Mouse (Mus musculus) forebrain, embryonic 12.5 days (tissue): ENCODE data around the gene Bloc1s4. TPM values are rescaled to one million over a fixed set of nuclear protein-coding genes. Genes with fewer than 3 reads are reported as not detected.

Experiments used
- ATAC-seq: fragments of 200-750 bp; cut with Nextera tagmentation; 2 replicates; pipeline ENCODE4 v1.8.0; 2017; ENCODE audit warnings: moderate TSS enrichment; ENCODE audit not compliant: low FRiP score
- H3K27ac ChIP-seq: fragments of 300-500 bp; sonication (generic); 2 replicates; pipeline ENCODE4 v1.5.1; 2016; ENCODE audit warnings: mild to moderate bottlenecking
- H3K27me3 ChIP-seq: fragments of 300-500 bp; sonication (generic); 2 replicates; pipeline ENCODE4 v1.6.1; 2016; ENCODE audit warnings: mild to moderate bottlenecking
- H3K36me3 ChIP-seq: fragments of 300-500 bp; sonication (generic); replicated peaks from 2 replicates; pipeline ENCODE4 v1.6.1; 2016; ENCODE audit warnings: mild to moderate bottlenecking
- H3K4me1 ChIP-seq: fragments of 300-500 bp; sonication (generic); 2 replicates; pipeline ENCODE4 v1.6.1; 2016
- H3K4me2 ChIP-seq: fragments of 300-500 bp; sonication (generic); 2 replicates; pipeline ENCODE4 v1.6.1; 2016; ENCODE audit warnings: mild to moderate bottlenecking, moderate library complexity
- H3K4me3 ChIP-seq: fragments of 300-500 bp; sonication (generic); replicated peaks from 2 replicates; pipeline ENCODE4 v1.5.1; 2016; ENCODE audit warnings: mild to moderate bottlenecking
- H3K9ac ChIP-seq: fragments of 300-500 bp; sonication (generic); 2 replicates; pipeline ENCODE4 v1.6.1; 2016; ENCODE audit warnings: mild to moderate bottlenecking
- H3K9me3 ChIP-seq: fragments of 300-500 bp; sonication (generic); 2 replicates; pipeline ENCODE4 v1.6.1; 2016
- WGBS: fragments of 180-500 bp; shearing (Covaris S2); methylation state at CpG from one replicate; pipeline ENCODE4 v1.1.7; 2016; 5-methylcytosine and 5-hydroxymethylcytosine counted together
- polyA plus RNA-seq: library from polyadenylated mRNA; unstranded; fragments of >200 nt; fragmentation: Nextera tagmentation; extraction: Ambion mirVana; gene quantifications from 2 replicates; pipeline ENCODE4 v1.2.1, GENCODE M21; 2016

Bloc1s4 gene
- polyA plus RNA-seq, 1 experiment from 2014 or later: 25.3 TPM

GRCm38 (mm10) chr5:36738799-36739615 is 9.4 kb downstream of the Bloc1s4 start:
- Histone ChIP-seq H3K27me3 (no peaks in the 10 kb centered on the region), H3K9ac (no peak overlapping the region), H3K9me3 (no peaks in the 10 kb centered on the region), H3K4me3 (no peak overlapping the region), H3K4me2 (no peak overlapping the region), H3K36me3 (no peaks in the 10 kb centered on the region), H3K4me1 (no peaks in the 10 kb centered on the region), H3K27ac (no peak overlapping the region)
- no peak for ATAC-seq
- 77% methylated on average over 16 of the region's 16 CpGs for WGBS

GRCm38 (mm10) chr5:36737765-36738164 is 10.7 kb downstream of the Bloc1s4 start:
- Histone ChIP-seq H3K36me3 (no peaks in the 10 kb centered on the region), H3K27ac (no peak overlapping the region), H3K9me3 (no peaks in the 10 kb centered on the region), H3K4me1 (no peaks in the 10 kb centered on the region), H3K27me3 (0 out of 2 replicates have a peak, but pooled peaks cover 3% of the 10 kb centered on the region), H3K9ac (no peak overlapping the region), H3K4me3 (no peak overlapping the region), H3K4me2 (no peak overlapping the region)
- ATAC-seq: no peak
- 66% methylated on average over 4 of the region's 4 CpGs for WGBS

GRCm38 (mm10) chr5:36736009-36736408 is 12.4 kb downstream of the Bloc1s4 start:
- Histone ChIP-seq H3K4me2 (no peak overlapping the region), H3K9ac (no peak overlapping the region), H3K27me3 (0 out of 2 replicates have a peak, but pooled peaks cover 3% of the 10 kb centered on the region), H3K9me3 (no peaks in the 10 kb centered on the region), H3K4me3 (no peak overlapping the region), H3K27ac (no peak overlapping the region), H3K4me1 (no peaks in the 10 kb centered on the region), H3K36me3 (no peaks in the 10 kb centered on the region)
- WGBS: 83% methylated on average over 8 of the region's 8 CpGs
- no peak for ATAC-seq

GRCm38 (mm10) chr5:36735106-36735505 is 13.3 kb downstream of the Bloc1s4 start:
- Histone ChIP-seq H3K9ac (no peak overlapping the region), H3K4me1 (no peaks in the 10 kb centered on the region), H3K27ac (no peak overlapping the region), H3K36me3 (no peaks in the 10 kb centered on the region), H3K4me2 (no peak overlapping the region), H3K27me3 (0 out of 2 replicates have a peak, but pooled peaks cover 3% of the 10 kb centered on the region), H3K4me3 (no peak overlapping the region), H3K9me3 (no peaks in the 10 kb centered on the region)
- 87% methylated on average over 6 of the region's 6 CpGs for WGBS
- ATAC-seq: no peak

DNA sequence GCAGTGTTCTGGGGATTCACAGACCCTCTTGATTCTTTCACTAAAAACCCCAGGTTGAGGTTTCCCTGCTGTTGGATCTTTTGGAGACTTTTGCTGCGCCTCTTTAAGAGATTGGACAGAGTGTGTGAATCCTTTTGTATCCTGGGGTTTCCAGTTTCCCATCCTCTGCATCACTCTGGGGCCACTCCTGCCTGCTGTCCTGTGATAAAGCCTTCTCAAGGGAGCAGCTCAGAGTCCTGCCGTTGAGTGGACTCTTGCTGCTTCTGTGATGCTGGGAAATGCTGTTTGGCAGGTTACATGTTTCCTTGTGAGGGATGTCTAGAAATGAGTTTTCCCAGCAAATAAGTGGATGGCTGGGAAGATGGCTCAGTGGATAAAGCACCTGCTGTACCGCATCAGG is 15.0 kb downstream of the Bloc1s4 start:
- Histone ChIP-seq H3K27ac (no peak overlapping the region), H3K4me2 (no peak overlapping the region), H3K36me3 (no peaks in the 10 kb centered on the region), H3K9me3 (no peaks in the 10 kb centered on the region), H3K4me3 (no peak overlapping the region), H3K9ac (no peak overlapping the region), H3K27me3 (0 out of 2 replicates have a peak, but pooled peaks cover 3% of the 10 kb centered on the region), H3K4me1 (no peaks in the 10 kb centered on the region)
- ATAC-seq: no peak
- 75% methylated on average over 3 of the region's 3 CpGs for WGBS

DNA sequence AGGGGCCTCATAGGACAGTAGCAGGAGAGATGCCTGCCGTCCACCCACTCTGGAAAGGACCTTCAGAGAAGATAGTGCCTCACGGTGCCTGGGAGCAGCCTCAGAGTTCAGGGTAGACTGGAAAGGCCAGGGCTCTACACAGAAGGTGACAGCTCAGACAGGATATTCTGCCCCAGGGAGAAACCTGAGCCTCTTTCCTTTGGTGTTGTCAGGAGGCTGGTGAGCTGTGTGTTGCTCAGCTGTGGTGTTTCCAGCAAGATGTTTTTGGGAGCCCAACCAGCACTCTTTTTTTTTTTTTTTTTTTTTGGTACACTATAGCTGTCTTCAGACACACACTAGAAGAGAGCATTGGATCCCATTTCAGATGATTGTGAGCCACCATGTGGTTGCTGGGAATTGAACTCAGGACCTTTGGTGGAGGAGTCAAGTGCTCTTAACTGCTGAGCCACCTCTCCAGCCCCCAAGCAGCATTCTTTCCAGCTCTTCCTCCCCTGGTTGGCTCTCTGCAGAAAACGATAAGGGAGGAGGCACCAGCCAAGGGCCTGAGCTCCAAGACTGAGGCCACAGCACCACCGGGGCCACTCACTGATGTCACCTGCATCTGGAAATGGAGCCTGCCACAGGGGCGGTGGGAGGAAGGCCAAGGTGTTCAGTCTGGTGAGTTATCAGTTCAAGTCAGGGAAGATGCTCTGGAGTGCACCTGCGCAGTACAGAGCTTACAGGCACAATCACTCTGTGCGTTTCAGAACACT is 16.4 kb downstream of the Bloc1s4 start:
- whole genome bisulfite sequencing: 71% methylated on average over 7 of the region's 7 CpGs
- Histone ChIP-seq H3K4me2 (no peak overlapping the region), H3K4me1 (no peaks in the 10 kb centered on the region), H3K36me3 (no peaks in the 10 kb centered on the region), H3K27ac (no peak overlapping the region), H3K27me3 (0 out of 2 replicates have a peak, but pooled peaks cover 3% of the 10 kb centered on the region), H3K4me3 (no peak overlapping the region), H3K9me3 (no peaks in the 10 kb centered on the region), H3K9ac (no peak overlapping the region)
- ATAC-seq: no peak

- no peaks in the 10 kb centered on the region for H3K4me1 ChIP-seq
- 0 out of 2 replicates have a peak overlapping the region, but pooled peaks have one; percentile 7 for H3K9ac ChIP-seq
- no peak overlapping the region for H3K4me2 ChIP-seq
- ATAC-seq: no peak
- 0 out of 2 replicates have a peak, but pooled peaks cover 3% of the 10 kb centered on the region for H3K27me3 ChIP-seq
- no peak overlapping the region for H3K27ac ChIP-seq
- H3K4me3 ChIP-seq: no peak overlapping the region
- no peaks in the 10 kb centered on the region for H3K36me3 ChIP-seq
- no peaks in the 10 kb centered on the region for H3K9me3 ChIP-seq
- 62% methylated on average over 3 of the region's 3 CpGs for WGBS
These were observed 17.8 kb downstream of the Bloc1s4 start for GRCm38 (mm10) chr5:36730689-36731088.

DNA sequence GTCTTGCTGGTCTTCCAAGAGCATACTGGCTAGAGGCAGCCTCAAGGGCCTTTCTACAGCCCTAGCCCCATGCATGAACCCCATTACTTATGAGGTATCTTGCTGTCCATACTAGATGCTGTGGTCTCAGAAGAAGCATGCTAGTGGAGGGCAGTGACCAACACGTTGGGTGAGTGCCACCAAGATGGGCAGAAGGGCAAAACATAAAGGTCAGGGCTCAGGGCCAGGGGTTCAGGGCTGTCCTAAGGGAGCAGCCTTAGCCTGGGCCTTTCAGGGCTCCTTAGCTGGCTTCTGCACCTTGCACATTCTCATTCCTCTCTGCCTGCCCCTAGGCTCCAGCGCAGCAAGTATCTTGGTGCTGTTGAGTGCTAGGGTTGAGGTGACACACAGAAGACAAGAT is 18.5 kb downstream of the Bloc1s4 start:
- no peak overlapping the region for H3K4me3 ChIP-seq
- WGBS: 85% methylated on average over 2 of the region's 2 CpGs
- H3K36me3 ChIP-seq: no peaks in the 10 kb centered on the region
- no peak overlapping the region for H3K4me2 ChIP-seq
- H3K4me1 ChIP-seq: no peaks in the 10 kb centered on the region
- 0 out of 2 replicates have a peak, but pooled peaks cover 3% of the 10 kb centered on the region for H3K27me3 ChIP-seq
- no peaks in the 10 kb centered on the region for H3K9me3 ChIP-seq
- no peak for ATAC-seq
- no peak overlapping the region for H3K9ac ChIP-seq
- H3K27ac ChIP-seq: no peak overlapping the region

GRCm38 (mm10) chr5:36729086-36729473 is 19.4 kb downstream of the Bloc1s4 start:
- H3K36me3 ChIP-seq: no peaks in the 10 kb centered on the region
- H3K27ac ChIP-seq: no peak overlapping the region
- H3K9me3 ChIP-seq: no peaks in the 10 kb centered on the region
- 86% methylated on average over 4 of the region's 4 CpGs for WGBS
- no peak for ATAC-seq
- no peak overlapping the region for H3K4me3 ChIP-seq
- no peaks in the 10 kb centered on the region for H3K4me1 ChIP-seq
- H3K27me3 ChIP-seq: 0 out of 2 replicates have a peak, but pooled peaks cover 3% of the 10 kb centered on the region
- no peak overlapping the region for H3K4me2 ChIP-seq
- no peak overlapping the region for H3K9ac ChIP-seq

DNA sequence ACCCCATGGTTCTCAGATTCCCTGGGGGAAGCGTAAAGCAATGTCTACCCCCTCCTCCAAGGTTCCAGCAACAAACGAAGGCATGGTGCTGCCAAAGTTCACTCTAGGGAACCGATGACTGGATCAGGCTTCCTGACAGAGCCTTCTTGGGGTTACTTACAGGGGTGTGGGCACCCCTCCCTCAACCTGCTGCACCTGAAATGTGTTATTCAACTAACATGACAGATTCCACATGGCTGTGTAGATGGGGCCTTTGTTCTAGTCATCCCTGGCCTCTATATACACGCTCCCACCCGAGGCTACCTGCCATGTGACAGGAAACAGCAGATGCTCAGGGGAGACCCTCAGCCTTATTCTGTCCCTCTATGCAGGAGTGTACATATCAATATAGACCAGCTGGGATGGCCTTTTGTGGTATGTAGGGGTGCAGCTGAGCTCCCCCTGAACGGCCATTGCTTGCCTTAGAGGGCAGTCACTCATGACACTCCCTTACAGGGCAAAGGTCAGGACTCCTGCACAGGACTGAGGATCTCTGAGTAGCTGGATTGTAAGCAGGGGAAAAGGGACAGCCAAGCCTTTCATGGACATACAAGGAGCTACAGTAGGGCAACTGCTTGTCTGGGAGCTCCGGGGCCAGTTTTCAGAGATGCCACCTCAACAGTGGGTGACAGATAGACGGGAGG is 19.9 kb downstream of the Bloc1s4 start:
- no peak overlapping the region for H3K9ac ChIP-seq

DNA sequence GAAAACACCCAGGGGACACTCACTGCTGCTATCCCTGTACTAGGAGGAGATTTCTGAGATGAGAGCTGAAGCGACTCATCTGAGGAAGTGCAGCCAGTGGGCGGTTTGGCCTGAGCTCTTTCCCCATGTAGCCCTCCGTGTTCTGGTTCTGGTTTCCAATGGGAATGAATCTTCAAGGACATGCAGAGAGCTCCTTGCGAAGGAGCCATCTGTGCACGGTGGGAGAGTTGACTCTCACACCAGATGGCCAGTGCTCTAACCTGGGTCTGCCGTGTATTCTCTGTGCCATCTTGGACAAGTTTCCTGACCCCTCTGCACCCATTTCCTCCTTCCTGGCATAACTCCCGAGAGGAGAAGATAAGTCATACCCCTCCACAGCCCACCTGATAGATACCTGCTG is 20.7 kb downstream of the Bloc1s4 start:
- 81% methylated on average over 7 of the region's 7 CpGs for WGBS
- no peak overlapping the region for H3K27ac ChIP-seq
- no peak overlapping the region for H3K4me3 ChIP-seq
- no peak overlapping the region for H3K4me2 ChIP-seq
- no peaks in the 10 kb centered on the region for H3K27me3 ChIP-seq
- no peak for ATAC-seq
- no peaks in the 10 kb centered on the region for H3K4me1 ChIP-seq
- H3K36me3 ChIP-seq: no peaks in the 10 kb centered on the region
- H3K9me3 ChIP-seq: no peaks in the 10 kb centered on the region
- no peak overlapping the region for H3K9ac ChIP-seq

More for the DNA sequence above, 19.9 kb downstream of the Bloc1s4 start:
- Histone ChIP-seq H3K27me3 (0 out of 2 replicates have a peak, but pooled peaks cover 3% of the 10 kb centered on the region), H3K9me3 (no peaks in the 10 kb centered on the region), H3K4me1 (no peaks in the 10 kb centered on the region), H3K4me3 (no peak overlapping the region), H3K4me2 (no peak overlapping the region), H3K27ac (no peak overlapping the region), H3K36me3 (no peaks in the 10 kb centered on the region)
- no peak for ATAC-seq
- 80% methylated on average over 8 of the region's 8 CpGs for WGBS

- Histone ChIP-seq H3K36me3 (no peaks in the 10 kb centered on the region), H3K27me3 (no peaks in the 10 kb centered on the region), H3K27ac (no peak overlapping the region), H3K9ac (no peak overlapping the region), H3K9me3 (no peaks in the 10 kb centered on the region), H3K4me2 (no peak overlapping the region), H3K4me3 (no peak overlapping the region), H3K4me1 (no peaks in the 10 kb centered on the region)
- WGBS: 85% methylated on average over 2 of the region's 2 CpGs
- ATAC-seq: no peak
These were observed 21.3 kb downstream of the Bloc1s4 start for GRCm38 (mm10) chr5:36727136-36727535.
